Mouse (Mus musculus): ENCODE measurements around the gene Tmem132d.

- no peak for TF ChIP-seq POLR2A (IDR thresholded peaks at IDR 0.05; ENCODE audit: low read depth, low read length)
- TF ChIP-seq CTCF (conservative IDR thresholded peaks at IDR 0.05; ENCODE audit: insufficient read depth, insufficient read length, low read depth, low read length): no peak
Observed at GRCm38 (mm10) chr5:127806850-127807249, 626.0 kb downstream of the Tmem132d start.
